Mouse (Mus musculus): ENCODE results near the gene Necap2. TPM values are rescaled to one million over a fixed set of nuclear protein-coding genes. Genes with fewer than 3 reads are reported as not detected.

Necap2 gene
- polyA plus RNA-seq, 1 experiment from 2014 or later: 79.8 TPM

DNA sequence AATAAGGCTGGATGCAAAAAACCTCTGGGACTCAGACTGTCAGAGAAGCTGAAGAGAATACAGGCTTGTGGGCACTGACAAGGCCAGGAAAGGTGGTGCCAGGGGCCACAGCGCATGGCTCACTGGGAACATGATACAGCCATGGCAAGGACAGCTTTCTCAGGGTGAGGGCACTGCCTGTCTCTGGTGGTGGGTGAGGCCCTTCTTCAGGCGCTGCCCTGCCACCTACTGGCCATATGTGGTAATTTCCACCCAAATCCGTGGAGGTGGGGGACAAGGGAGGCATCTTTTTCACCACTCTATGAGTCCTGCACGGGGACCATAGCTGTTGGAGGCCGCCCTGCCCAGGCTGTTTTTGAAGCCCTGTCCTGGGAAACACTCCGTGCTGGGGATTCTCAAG is 46.4 kb downstream of the Necap2 start:
- H3K4me1 ChIP-seq (ENCODE audit: control insufficient read depth, insufficient read depth, low read length): no peaks in the 10 kb centered on the region
- peaks cover 77% of the 10 kb centered on the region for H3K36me3 ChIP-seq (ENCODE audit: control insufficient read depth, insufficient read depth, low read length)
- 10% methylated on average over 6 of the region's 6 CpGs for WGBS
- H3K27me3 ChIP-seq (ENCODE audit: control insufficient read depth, insufficient read depth, low read length): no peaks in the 10 kb centered on the region
- no peak overlapping the region for H3K27ac ChIP-seq (ENCODE audit: low read depth, low read length)
- H3K4me3 ChIP-seq (ENCODE audit: low read length): no peak overlapping the region
- peak; percentile 64 for ATAC-seq (ENCODE audit: low FRiP score, low TSS enrichment)
- H3K4me2 ChIP-seq (replicated peaks; ENCODE audit: low read depth, low read length): no peak overlapping the region
- no peak overlapping the region for H3K9ac ChIP-seq (ENCODE audit: low read depth, low read length)
- H3K9me3 ChIP-seq (ENCODE audit: control insufficient read depth, low read length): no peaks in the 10 kb centered on the region

DNA sequence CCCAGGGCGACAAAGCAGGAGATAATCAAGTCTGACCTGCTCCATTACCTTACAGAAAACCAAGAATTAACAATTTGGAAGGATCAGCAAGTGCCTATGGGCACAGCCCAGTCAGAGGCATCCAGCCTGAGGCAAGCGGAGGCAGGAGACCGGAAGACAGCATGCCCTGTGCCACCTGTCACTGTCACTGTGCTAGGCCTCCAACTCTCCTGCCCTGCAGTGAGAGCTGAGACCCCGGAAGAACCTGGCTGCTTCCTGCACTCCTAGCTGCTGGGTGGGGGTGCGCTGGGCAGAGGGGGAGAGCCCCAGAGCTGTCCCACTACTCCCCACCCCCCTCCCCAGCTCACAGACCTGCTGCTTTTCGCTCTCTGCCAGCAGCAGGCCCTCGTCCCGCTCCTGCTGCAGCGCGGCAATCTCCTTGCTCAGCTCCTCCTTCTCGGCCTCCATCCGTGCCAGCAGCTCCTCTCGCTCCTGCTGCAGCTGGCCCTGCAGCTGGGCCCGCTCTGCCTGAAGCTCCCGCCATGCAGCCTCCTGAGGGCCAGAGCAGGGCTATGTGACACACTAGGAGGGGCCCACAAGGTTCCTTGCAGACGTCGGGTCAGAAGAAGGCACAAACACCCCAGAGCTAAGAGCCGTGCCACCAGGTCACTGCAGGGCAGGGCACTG is 47.5 kb downstream of the Necap2 start:
- Histone ChIP-seq H3K27me3 (ENCODE audit: control insufficient read depth, insufficient read depth, low read length) (no peaks in the 10 kb centered on the region), H3K27ac (ENCODE audit: low read depth, low read length) (no peak overlapping the region), H3K4me3 (ENCODE audit: low read length) (no peak overlapping the region), H3K4me2 (replicated peaks; ENCODE audit: low read depth, low read length) (no peak overlapping the region), H3K9me3 (ENCODE audit: control insufficient read depth, low read length) (no peaks in the 10 kb centered on the region), H3K9ac (ENCODE audit: low read depth, low read length) (no peak overlapping the region), H3K36me3 (ENCODE audit: control insufficient read depth, insufficient read depth, low read length) (peaks cover 79% of the 10 kb centered on the region), H3K4me1 (ENCODE audit: control insufficient read depth, insufficient read depth, low read length) (no peaks in the 10 kb centered on the region)
- 94% methylated on average over 18 of the region's 18 CpGs for WGBS
- ATAC-seq (ENCODE audit: low FRiP score, low TSS enrichment): no peak

DNA sequence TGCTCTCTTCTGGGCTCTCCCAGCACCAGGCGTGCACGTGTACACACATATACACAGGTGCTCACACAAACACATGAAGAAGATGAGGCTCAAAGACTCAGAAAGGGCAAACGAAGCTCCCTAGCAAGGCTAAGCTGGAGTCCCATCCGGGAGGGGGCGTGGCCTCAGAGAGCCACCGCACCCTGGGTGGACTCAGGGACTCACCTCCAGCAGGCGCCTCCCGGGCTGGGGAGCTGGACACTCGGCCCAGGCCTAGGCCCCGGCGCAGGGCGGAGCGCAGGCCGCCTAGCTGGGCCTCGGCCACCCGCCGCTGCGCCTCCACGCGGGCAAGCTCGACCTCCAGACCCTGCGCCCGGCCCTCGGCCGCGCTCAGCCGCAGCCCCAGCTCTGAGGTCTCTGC is 53.2 kb downstream of the Necap2 start:
- Histone ChIP-seq H3K36me3 (ENCODE audit: control insufficient read depth, insufficient read depth, low read length) (peaks cover 53% of the 10 kb centered on the region), H3K9me3 (ENCODE audit: control insufficient read depth, low read length) (no peaks in the 10 kb centered on the region), H3K27me3 (ENCODE audit: control insufficient read depth, insufficient read depth, low read length) (no peaks in the 10 kb centered on the region), H3K4me1 (ENCODE audit: control insufficient read depth, insufficient read depth, low read length) (peaks cover 22% of the 10 kb centered on the region), H3K4me3 (ENCODE audit: low read length) (no peak overlapping the region), H3K4me2 (replicated peaks; ENCODE audit: low read depth, low read length) (no peak overlapping the region), H3K27ac (ENCODE audit: low read depth, low read length) (no peak overlapping the region), H3K9ac (ENCODE audit: low read depth, low read length) (no peak overlapping the region)
- ATAC-seq (ENCODE audit: low FRiP score, low TSS enrichment): no peak
- 86% methylated on average over 27 of the region's 27 CpGs for WGBS

DNA sequence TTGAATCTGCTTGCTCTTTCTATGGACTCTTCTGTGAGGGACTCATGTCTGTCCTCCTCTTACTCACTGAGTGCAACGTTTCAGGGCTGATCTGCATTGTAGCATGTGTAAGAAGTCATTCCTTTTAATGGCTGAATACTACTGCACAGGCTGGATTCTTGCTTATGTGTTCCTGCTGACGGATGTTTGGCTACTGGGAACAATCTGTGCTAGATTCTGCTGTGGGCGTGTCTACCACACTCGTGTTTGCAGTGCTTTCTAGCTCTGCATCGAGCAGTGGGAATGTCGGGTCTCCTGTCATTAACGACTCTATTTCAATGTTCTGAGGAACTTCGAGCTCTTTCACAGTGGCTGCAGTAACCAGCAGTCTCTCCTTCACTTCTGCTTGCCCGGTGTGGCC is 54.1 kb downstream of the Necap2 start:
- Histone ChIP-seq H3K36me3 (ENCODE audit: control insufficient read depth, insufficient read depth, low read length) (peaks cover 51% of the 10 kb centered on the region), H3K27me3 (ENCODE audit: control insufficient read depth, insufficient read depth, low read length) (no peaks in the 10 kb centered on the region), H3K4me3 (ENCODE audit: low read length) (no peak overlapping the region), H3K9ac (ENCODE audit: low read depth, low read length) (no peak overlapping the region), H3K9me3 (ENCODE audit: control insufficient read depth, low read length) (no peaks in the 10 kb centered on the region), H3K27ac (ENCODE audit: low read depth, low read length) (no peak overlapping the region), H3K4me2 (replicated peaks; ENCODE audit: low read depth, low read length) (no peak overlapping the region), H3K4me1 (ENCODE audit: control insufficient read depth, insufficient read depth, low read length) (peaks cover 25% of the 10 kb centered on the region)
- 70% methylated on average over 9 of the region's 9 CpGs for WGBS
- no peak for ATAC-seq (ENCODE audit: low FRiP score, low TSS enrichment)

DNA sequence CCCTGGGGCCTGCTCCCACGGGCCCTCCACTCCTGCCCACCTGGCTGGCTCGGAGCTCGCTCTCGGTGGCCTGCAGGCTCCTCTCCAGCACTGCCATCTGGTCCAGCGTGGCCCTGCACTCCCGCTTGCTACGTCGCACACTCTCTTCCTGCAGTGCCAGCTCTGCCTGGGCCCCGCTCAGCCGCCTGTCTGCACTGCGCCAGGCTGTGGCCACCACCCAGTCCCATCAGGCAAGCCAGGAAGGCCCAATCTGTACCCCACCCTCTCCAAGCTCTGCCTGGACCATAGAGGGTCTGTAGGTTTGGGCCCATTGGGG is 56.6 kb downstream of the Necap2 start:
- no peak overlapping the region for H3K4me3 ChIP-seq (ENCODE audit: low read length)

DNA sequence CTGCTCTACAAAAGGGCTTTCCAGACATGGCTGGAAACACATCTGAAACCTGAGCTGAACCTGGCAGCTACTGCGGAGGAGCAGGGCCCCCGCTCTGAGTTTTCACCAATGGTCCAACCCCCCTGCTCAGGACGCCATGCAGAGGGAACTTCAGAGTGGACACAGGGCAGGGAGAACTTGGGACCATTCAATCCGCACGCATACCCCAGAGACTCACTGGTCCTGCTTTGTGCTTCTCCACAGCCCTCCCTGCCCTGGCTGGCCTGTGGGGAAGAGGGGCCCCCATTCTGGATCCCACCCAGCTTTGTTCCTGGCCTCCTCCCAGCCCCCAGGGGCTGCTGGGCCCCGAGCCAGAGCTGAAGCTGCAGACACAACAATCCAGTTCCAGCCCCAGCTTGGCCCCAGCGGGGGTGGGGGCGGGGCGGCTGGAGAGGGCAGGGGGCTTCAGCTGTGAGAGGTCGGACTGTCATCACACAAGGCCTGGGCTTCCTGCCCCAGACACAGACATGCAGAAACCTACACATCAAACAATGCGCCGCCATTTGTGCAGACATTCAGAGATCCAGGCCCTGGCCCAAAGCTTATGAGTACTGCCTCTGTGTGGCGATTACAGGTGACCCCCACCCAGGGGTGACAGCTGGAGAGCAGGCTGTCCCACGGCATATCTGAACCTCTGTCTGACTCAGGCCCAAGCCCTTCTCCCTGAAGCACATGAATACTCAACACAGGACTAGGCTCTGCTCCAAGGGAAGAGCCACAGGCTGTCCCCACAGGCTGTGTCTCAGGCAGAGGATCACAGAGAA is 57.1 kb downstream of the Necap2 start:
- no peaks in the 10 kb centered on the region for H3K9me3 ChIP-seq (ENCODE audit: control insufficient read depth, low read length)
- H3K27me3 ChIP-seq (ENCODE audit: control insufficient read depth, insufficient read depth, low read length): no peaks in the 10 kb centered on the region
- H3K9ac ChIP-seq (ENCODE audit: low read depth, low read length): peak overlapping the region; percentile 48; the same call in 1 of the 2 replicates
- peaks cover 25% of the 10 kb centered on the region for H3K4me1 ChIP-seq (ENCODE audit: control insufficient read depth, insufficient read depth, low read length)
- 18% methylated on average over 14 of the region's 14 CpGs for WGBS
- peak overlapping the region; percentile 85 for H3K27ac ChIP-seq (ENCODE audit: low read depth, low read length)
- peak overlapping the region; percentile 27 for H3K4me2 ChIP-seq (replicated peaks; ENCODE audit: low read depth, low read length)
- ATAC-seq (ENCODE audit: low FRiP score, low TSS enrichment): peak; percentile 71
- H3K36me3 ChIP-seq (ENCODE audit: control insufficient read depth, insufficient read depth, low read length): peaks cover 42% of the 10 kb centered on the region
- H3K4me3 ChIP-seq (ENCODE audit: low read length): no peak overlapping the region

More for the DNA sequence above, 56.6 kb downstream of the Necap2 start:
- peak overlapping the region; percentile 85 for H3K27ac ChIP-seq (ENCODE audit: low read depth, low read length)
- H3K4me1 ChIP-seq (ENCODE audit: control insufficient read depth, insufficient read depth, low read length): peaks cover 25% of the 10 kb centered on the region
- ATAC-seq (ENCODE audit: low FRiP score, low TSS enrichment): no peak
- H3K9ac ChIP-seq (ENCODE audit: low read depth, low read length): peak overlapping the region; percentile 48; the same call in 1 of the 2 replicates
- peaks cover 40% of the 10 kb centered on the region for H3K36me3 ChIP-seq (ENCODE audit: control insufficient read depth, insufficient read depth, low read length)
- 70% methylated on average over 11 of the region's 11 CpGs for WGBS
- H3K4me2 ChIP-seq (replicated peaks; ENCODE audit: low read depth, low read length): no peak overlapping the region
- H3K9me3 ChIP-seq (ENCODE audit: control insufficient read depth, low read length): no peaks in the 10 kb centered on the region
- H3K27me3 ChIP-seq (ENCODE audit: control insufficient read depth, insufficient read depth, low read length): no peaks in the 10 kb centered on the region

DNA sequence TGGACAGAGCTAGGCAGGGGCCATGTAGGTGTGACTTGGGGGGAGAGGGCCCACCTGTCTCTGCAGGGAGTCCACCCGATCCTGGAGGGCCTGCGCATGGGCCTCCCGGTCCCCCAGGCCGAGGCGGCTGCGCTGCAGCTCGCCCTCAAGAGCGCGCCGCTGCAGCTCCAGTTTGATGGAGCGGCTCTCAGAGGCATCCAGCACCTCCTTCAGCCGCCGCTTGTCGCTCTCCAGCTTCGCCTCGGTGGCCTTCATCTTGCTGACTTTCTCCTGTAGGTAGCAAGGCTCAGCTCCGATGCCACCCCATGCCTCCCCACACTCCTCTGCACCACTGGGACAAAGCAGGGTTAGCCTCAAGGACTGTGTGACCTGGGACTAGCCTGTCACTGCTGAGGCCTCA is 57.9 kb downstream of the Necap2 start:
- no peak for ATAC-seq (ENCODE audit: low FRiP score, low TSS enrichment)
- Histone ChIP-seq H3K4me2 (replicated peaks; ENCODE audit: low read depth, low read length) (no peak overlapping the region), H3K36me3 (ENCODE audit: control insufficient read depth, insufficient read depth, low read length) (peaks cover 47% of the 10 kb centered on the region), H3K27me3 (ENCODE audit: control insufficient read depth, insufficient read depth, low read length) (no peaks in the 10 kb centered on the region), H3K9me3 (ENCODE audit: control insufficient read depth, low read length) (no peaks in the 10 kb centered on the region), H3K4me1 (ENCODE audit: control insufficient read depth, insufficient read depth, low read length) (peaks cover 25% of the 10 kb centered on the region), H3K9ac (ENCODE audit: low read depth, low read length) (no peak overlapping the region), H3K27ac (ENCODE audit: low read depth, low read length) (peak overlapping the region; percentile 85; the same call in 1 of the 2 replicates), H3K4me3 (ENCODE audit: low read length) (no peak overlapping the region)
- WGBS: 81% methylated on average over 17 of the region's 17 CpGs

DNA sequence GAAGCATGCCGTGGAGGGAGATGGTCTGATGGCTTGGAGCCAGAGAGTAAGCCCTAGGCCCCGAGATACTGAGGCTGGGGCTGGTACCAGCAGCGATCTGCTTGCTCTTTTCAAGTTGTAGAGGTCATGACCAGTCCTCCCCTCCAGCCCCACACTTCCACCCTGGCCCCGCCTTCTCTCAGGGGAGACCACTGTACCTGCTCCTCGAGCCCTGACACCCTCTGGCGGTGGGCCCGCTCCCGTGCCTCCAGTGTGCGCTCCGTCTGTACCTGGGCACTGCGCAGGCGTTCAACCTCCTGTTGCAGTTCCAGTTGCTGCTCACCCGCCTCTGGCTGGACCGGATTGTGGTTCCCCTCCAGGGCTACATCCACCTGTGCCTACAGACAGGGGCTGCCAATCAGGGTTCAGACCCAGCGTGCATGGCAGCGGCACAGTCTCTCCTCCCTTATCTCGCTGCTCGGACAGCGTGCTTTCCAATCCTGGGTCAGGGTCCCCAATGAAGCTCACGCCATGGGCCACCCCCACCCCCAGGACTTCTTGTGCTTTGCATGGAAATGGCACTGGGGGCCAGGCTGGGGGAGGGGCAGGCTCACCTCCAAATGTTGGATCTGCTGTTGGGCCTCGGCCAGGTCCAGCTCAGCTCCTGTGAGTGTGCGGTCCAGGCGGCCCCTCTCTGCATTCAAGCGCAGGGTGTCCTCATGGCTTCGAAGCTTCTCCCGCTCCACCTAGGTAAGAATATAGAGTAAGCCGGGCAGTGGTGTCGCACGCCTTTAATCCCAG is 60.3 kb downstream of the Necap2 start:
- no peak overlapping the region for H3K27ac ChIP-seq (ENCODE audit: low read depth, low read length)
- H3K36me3 ChIP-seq (ENCODE audit: control insufficient read depth, insufficient read depth, low read length): peaks cover 61% of the 10 kb centered on the region
- peaks cover 25% of the 10 kb centered on the region for H3K4me1 ChIP-seq (ENCODE audit: control insufficient read depth, insufficient read depth, low read length)
- no peak overlapping the region for H3K4me2 ChIP-seq (replicated peaks; ENCODE audit: low read depth, low read length)
- no peaks in the 10 kb centered on the region for H3K27me3 ChIP-seq (ENCODE audit: control insufficient read depth, insufficient read depth, low read length)
- ATAC-seq (ENCODE audit: low FRiP score, low TSS enrichment): no peak
- no peaks in the 10 kb centered on the region for H3K9me3 ChIP-seq (ENCODE audit: control insufficient read depth, low read length)
- 81% methylated on average over 29 of the region's 29 CpGs for WGBS
- H3K4me3 ChIP-seq (ENCODE audit: low read length): no peak overlapping the region
- no peak overlapping the region; the same call in 1 of the 2 replicates for H3K9ac ChIP-seq (ENCODE audit: low read depth, low read length)

Measured in kidney, embryonic 14.5 days (tissue).